Mouse (Mus musculus): ENCODE data around the gene Med29. TPM values are rescaled to one million over a fixed set of nuclear protein-coding genes. Genes with fewer than 3 reads are reported as not detected.

Med29 gene
- total RNA-seq, 2 experiments from 2014 or later, result 36.9 to 37.0 TPM

GRCm38 (mm10) chr7:28357984-28358383, 34.5 kb downstream of the Med29 start:
- DNase-seq (ENCODE audit: low spot score in 2 of 2), result no peak

- DNase-seq (ENCODE audit: low spot score in 2 of 2), result no peak
Observed at GRCm38 (mm10) chr7:28356981-28357380, 35.5 kb downstream of the Med29 start.

GRCm38 (mm10) chr7:28355221-28355620, 37.3 kb downstream of the Med29 start:
- DNase-seq (ENCODE audit: low spot score in 2 of 2), result no peak

GRCm38 (mm10) chr7:28354596-28354995, 37.9 kb downstream of the Med29 start:
- DNase-seq (ENCODE audit: low spot score in 2 of 2), result no peak

GRCm38 (mm10) chr7:28354113-28354581, 38.4 kb downstream of the Med29 start:
- DNase-seq (ENCODE audit: low spot score in 2 of 2), result no peak

GRCm38 (mm10) chr7:28353267-28353666, 39.2 kb downstream of the Med29 start:
- DNase-seq (ENCODE audit: low spot score in 2 of 2), result no peak

- DNase-seq (ENCODE audit: low spot score in 2 of 2), result no peak
Observed at GRCm38 (mm10) chr7:28351676-28352191, 40.8 kb downstream of the Med29 start.

- DNase-seq (ENCODE audit: low spot score in 2 of 2), result peak; percentile 98
Observed at GRCm38 (mm10) chr7:28350155-28350883, 42.2 kb downstream of the Med29 start, which contains the start of gene Rps16. Gene Rps16 (plus strand): TSS chr7:28350652.

- no peak for DNase-seq (ENCODE audit: low spot score in 2 of 2)
Observed at GRCm38 (mm10) chr7:28348601-28349000, 43.9 kb downstream of the Med29 start.

- peak in 1 of 2 experiments; percentile 59 for DNase-seq (ENCODE audit: low spot score in 2 of 2)
Observed at GRCm38 (mm10) chr7:28347746-28348145, 44.8 kb downstream of the Med29 start.

- peak; percentile 58 to 69 for DNase-seq (ENCODE audit: low spot score in 2 of 2)
Observed at GRCm38 (mm10) chr7:28344637-28345036, 47.9 kb downstream of the Med29 start.

- no peak for DNase-seq (ENCODE audit: low spot score in 2 of 2)
Observed at GRCm38 (mm10) chr7:28341381-28341780, 51.1 kb downstream of the Med29 start.

GRCm38 (mm10) chr7:28339213-28339917, 53.1 kb downstream of the Med29 start:
- DNase-seq (ENCODE audit: low spot score in 2 of 2), result peak in 1 of 2 experiments; percentile 50

- DNase-seq (ENCODE audit: low spot score in 2 of 2), result peak; percentile 94
Observed at GRCm38 (mm10) chr7:28338108-28338998, 54.2 kb downstream of the Med29 start, which contains the start of gene Supt5. Gene Supt5 (minus strand): TSS chr7:28338746.

Other genes with a start within 250 kb of the Med29 start
- 100 to 1,000 TPM in 1 of 2 experiments, 10 to 100 TPM in 1; 98.0 to 114 TPM for gene Fbl, start 223.0 kb downstream of the Med29 start, total RNA-seq (2021)
- 10 to 100 TPM; 21.3 to 22.9 TPM for gene Dyrk1b, start 213.2 kb downstream of the Med29 start, total RNA-seq (2021)
- 10 to 100 TPM; 22.3 to 27.8 TPM for gene Eid2, start 124.8 kb downstream of the Med29 start, total RNA-seq (2021)
- gene Eid2b, start 115.0 kb downstream of the Med29 start, total RNA-seq (2021), result 10 to 100 TPM in 1 of 2 experiments, 1 to 10 TPM in 1; 9.4 to 10.1 TPM
- not detected for gene Selenov, start 101.5 kb downstream of the Med29 start, total RNA-seq (2021)
- gene Dll3, start 90.5 kb downstream of the Med29 start, total RNA-seq (2021), result under 1 TPM in 1 of 2 experiments, not detected in 1; 0.35 TPM
- gene Timm50, start 80.6 kb downstream of the Med29 start, total RNA-seq (2021), result 10 to 100 TPM; 72.4 to 98.0 TPM
- gene Supt5, start 54.0 kb downstream of the Med29 start, total RNA-seq (2021), result 100 to 1,000 TPM; 143 to 193 TPM
- 100 to 1,000 TPM; 983 to 986 TPM for gene Rps16, start 42.1 kb downstream of the Med29 start, total RNA-seq (2021)
- 10 to 100 TPM; 14.4 to 22.2 TPM for gene Plekhg2, start 20.1 kb downstream of the Med29 start, total RNA-seq (2021)
- gene Zfp36, start 12.5 kb downstream of the Med29 start, total RNA-seq (2021), result 10 to 100 TPM; 15.5 to 16.5 TPM
- 10 to 100 TPM; 76.7 to 86.6 TPM for gene Paf1, start 243 bp upstream of the Med29 start, total RNA-seq (2021)
- 1 to 10 TPM; 8.0 to 9.5 TPM for gene Gmfg, start 44.7 kb upstream of the Med29 start, total RNA-seq (2021)
- 10 to 100 TPM; 10.7 to 13.1 TPM for gene Lrfn1, start 59.3 kb upstream of the Med29 start, total RNA-seq (2021)
- not detected for gene Ifnl2, start 117.7 kb upstream of the Med29 start, total RNA-seq (2021)
- gene Ifnl3, start 130.1 kb upstream of the Med29 start, total RNA-seq (2021), result not detected
- gene Sycn, start 148.2 kb upstream of the Med29 start, total RNA-seq (2021), result not detected
- gene Nccrp1, start 154.5 kb upstream of the Med29 start, total RNA-seq (2021), result not detected
- gene Samd4b, start 205.4 kb upstream of the Med29 start, total RNA-seq (2021), result 10 to 100 TPM; 67.9 to 72.7 TPM
- 10 to 100 TPM; 21.4 to 25.2 TPM for gene Pak4, start 205.5 kb upstream of the Med29 start, total RNA-seq (2021)
- not detected for gene Acp7, start 238.6 kb upstream of the Med29 start, total RNA-seq (2021)

Measured in adrenal gland, adult 18-20 months (tissue).